9 mouse cellular contexts compared by ENCODE assay signal in the genomic region with DNA sequence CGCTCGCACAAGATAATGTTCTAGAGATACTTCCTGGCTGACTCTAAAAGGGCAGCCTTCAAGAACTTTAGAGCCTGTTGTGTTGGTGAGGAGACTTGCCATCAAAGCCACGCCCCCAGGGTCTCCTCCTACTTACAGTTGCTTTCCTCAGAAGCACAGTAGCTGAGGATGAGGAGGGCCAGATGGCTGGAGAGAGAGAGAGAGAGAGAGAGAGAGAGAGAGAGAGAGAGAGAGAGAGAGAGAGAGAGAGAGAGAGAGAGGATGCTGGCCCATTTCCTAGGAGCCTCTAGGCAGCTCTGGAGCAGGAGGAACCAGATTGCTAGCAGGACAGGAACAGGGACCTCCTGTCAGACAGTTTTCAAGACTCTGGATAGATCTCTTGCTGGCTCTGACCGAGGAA. TPM values are rescaled to one million over a fixed set of nuclear protein-coding genes. Genes with fewer than 3 reads are reported as not detected.
DNase-seq lines count a peak whose midpoint lies in the region; ATAC-seq lines count a peak whose summit lies in the region.
"Had no signal": no experiment of that assay in that cellular context is flagged by ENCODE, and none has a peak within 500 bp of the region (broad histone marks: within the 10 kb centered on the region; RNA-seq: fewer than 3 reads in every experiment).

No protein-coding gene starts in this region.

- peak; percentile 66 for DNase-seq in kidney, postnatal 10 days
- no peak for DNase-seq in kidney, postnatal 36 days
- DNase-seq in thymus, postnatal 36 days: no peak
- DNase-seq in layer of hippocampus, postnatal 36 days: no peak
- no peak for DNase-seq in gastrocnemius, adult 8-10 months (ENCODE audit: low spot score in 2 of 2)

- no peak overlapping the region for H3K4me3 ChIP-seq in embryonic facial prominence, embryonic 12.5 days
- H3K4me3 ChIP-seq in hindbrain, embryonic 12.5 days: no peak overlapping the region
- no peak overlapping the region for H3K4me3 ChIP-seq in midbrain, embryonic 15.5 days

- H3K9me3 ChIP-seq in embryonic facial prominence, embryonic 12.5 days: no peaks in the 10 kb centered on the region
- no peaks in the 10 kb centered on the region for H3K9me3 ChIP-seq in hindbrain, embryonic 12.5 days (replicated peaks)
- no peaks in the 10 kb centered on the region for H3K9me3 ChIP-seq in midbrain, embryonic 15.5 days

- peaks cover 83% of the 10 kb centered on the region for H3K4me1 ChIP-seq in embryonic facial prominence, embryonic 12.5 days
- peaks cover 97% of the 10 kb centered on the region for H3K4me1 ChIP-seq in hindbrain, embryonic 12.5 days
- peaks cover 94% of the 10 kb centered on the region for H3K4me1 ChIP-seq in midbrain, embryonic 15.5 days

- peak overlapping the region; percentile 81 for H3K4me2 ChIP-seq in embryonic facial prominence, embryonic 12.5 days (replicated peaks)
- H3K4me2 ChIP-seq in hindbrain, embryonic 12.5 days (replicated peaks): no peak overlapping the region
- H3K4me2 ChIP-seq in midbrain, embryonic 15.5 days: 0 out of 2 replicates have a peak overlapping the region, but pooled peaks have one; percentile 79

- H3K27ac ChIP-seq in embryonic facial prominence, embryonic 12.5 days: peak overlapping the region; percentile 94
- H3K27ac ChIP-seq in hindbrain, embryonic 12.5 days: peak overlapping the region; percentile 91
- peak overlapping the region; percentile 79 for H3K27ac ChIP-seq in midbrain, embryonic 15.5 days

- H3K36me3 ChIP-seq in embryonic facial prominence, embryonic 12.5 days: peaks cover 9% of the 10 kb centered on the region; the same call in 1 of the 2 replicates
- 0 out of 2 replicates have a peak, but pooled peaks cover 4% of the 10 kb centered on the region for H3K36me3 ChIP-seq in hindbrain, embryonic 12.5 days
- H3K36me3 ChIP-seq in midbrain, embryonic 15.5 days (replicated peaks): no peaks in the 10 kb centered on the region

- H3K27me3 ChIP-seq in embryonic facial prominence, embryonic 12.5 days: no peaks in the 10 kb centered on the region
- no peaks in the 10 kb centered on the region for H3K27me3 ChIP-seq in hindbrain, embryonic 12.5 days
- H3K27me3 ChIP-seq in midbrain, embryonic 15.5 days (replicated peaks): no peaks in the 10 kb centered on the region

- WGBS in embryonic facial prominence, embryonic 12.5 days: 50% methylated on average over 4 of the region's 4 CpGs
- WGBS in hindbrain, embryonic 12.5 days: 60% methylated on average over 4 of the region's 4 CpGs
- WGBS in midbrain, embryonic 15.5 days: 83% methylated on average over 4 of the region's 4 CpGs

- H3K9ac ChIP-seq in embryonic facial prominence, embryonic 12.5 days: peak overlapping the region; percentile 52
- H3K9ac ChIP-seq in hindbrain, embryonic 12.5 days: 0 out of 2 replicates have a peak overlapping the region, but pooled peaks have one; percentile 25
- no peak overlapping the region for H3K9ac ChIP-seq in midbrain, embryonic 15.5 days

- no peak for ATAC-seq in embryonic facial prominence, embryonic 12.5 days (ENCODE audit: insufficient number of reproducible peaks, insufficient read depth, low FRiP score, low TSS enrichment)
- no peak for ATAC-seq in hindbrain, embryonic 12.5 days (ENCODE audit: low FRiP score)
- ATAC-seq in midbrain, embryonic 15.5 days (replicated peaks): no peak

RNA-seq across cellular contexts. Expression of a gene that starts 23.2 kb away (rescaled TPM):
- 64.1 and 66.1 TPM in 2 replicates for polyA plus RNA-seq in embryonic facial prominence, embryonic 12.5 days (2016; fragmentation: Nextera tagmentation; extraction: Ambion mirVana)
- 96.7 and 108 TPM in 2 replicates for polyA plus RNA-seq in hindbrain, embryonic 12.5 days (2016; fragmentation: Nextera tagmentation; extraction: Ambion mirVana)
- polyA plus RNA-seq in midbrain, embryonic 15.5 days (2015; fragmentation: Nextera tagmentation; extraction: Ambion mirVana): 92.0 and 94.8 TPM in 2 replicates
- 100 to 1,000 TPM; 123 to 128 TPM for total RNA-seq in layer of hippocampus, postnatal 36 days (2021)
- 10 to 100 TPM in 2 of 4 experiments, 1 to 10 TPM in 2; 8.1 to 11.1 (median 9.4) TPM for total RNA-seq in gastrocnemius, adult 8-10 months (2022)

RNA-seq across cellular contexts. Expression of a gene that starts 27.0 kb away (rescaled TPM):
- polyA plus RNA-seq in embryonic facial prominence, embryonic 12.5 days (2016; fragmentation: Nextera tagmentation; extraction: Ambion mirVana): not detected in 2 replicates
- not detected in 2 replicates for polyA plus RNA-seq in hindbrain, embryonic 12.5 days (2016; fragmentation: Nextera tagmentation; extraction: Ambion mirVana)
- 0.10 and 0.13 TPM in 2 replicates for polyA plus RNA-seq in midbrain, embryonic 15.5 days (2015; fragmentation: Nextera tagmentation; extraction: Ambion mirVana)
- total RNA-seq in layer of hippocampus, postnatal 36 days (2021): not detected
- not detected for total RNA-seq in gastrocnemius, adult 8-10 months (2022)
- total RNA-seq: hematopoietic stem cell, adult 5-6 weeks had no signal

RNA-seq across cellular contexts. Expression of a gene that starts 30.3 kb away (rescaled TPM):
- 0.87 TPM in 1 of 2 replicates, not detected in the other for polyA plus RNA-seq in embryonic facial prominence, embryonic 12.5 days (2016; fragmentation: Nextera tagmentation; extraction: Ambion mirVana)
- 1.8 and 2.8 TPM in 2 replicates for polyA plus RNA-seq in hindbrain, embryonic 12.5 days (2016; fragmentation: Nextera tagmentation; extraction: Ambion mirVana)
- polyA plus RNA-seq in midbrain, embryonic 15.5 days (2015; fragmentation: Nextera tagmentation; extraction: Ambion mirVana): 1.4 and 2.4 TPM in 2 replicates
- 1 to 10 TPM in 1 of 2 experiments, not detected in 1; 1.9 TPM for total RNA-seq in layer of hippocampus, postnatal 36 days (2021)
- total RNA-seq in gastrocnemius, adult 8-10 months (2022): 1 to 10 TPM in 1 of 4 experiments, not detected in 3; 1.6 TPM
- total RNA-seq: hematopoietic stem cell, adult 5-6 weeks had no signal

RNA-seq across cellular contexts. Expression of a gene that starts 39.5 kb away (rescaled TPM):
- polyA plus RNA-seq in embryonic facial prominence, embryonic 12.5 days (2016; fragmentation: Nextera tagmentation; extraction: Ambion mirVana): 0.36 TPM in 1 of 2 replicates, not detected in the other
- polyA plus RNA-seq in hindbrain, embryonic 12.5 days (2016; fragmentation: Nextera tagmentation; extraction: Ambion mirVana): 0.67 and 0.72 TPM in 2 replicates
- polyA plus RNA-seq in midbrain, embryonic 15.5 days (2015; fragmentation: Nextera tagmentation; extraction: Ambion mirVana): 1.1 and 1.4 TPM in 2 replicates
- total RNA-seq in layer of hippocampus, postnatal 36 days (2021): 1 to 10 TPM; 1.2 to 1.8 TPM
- under 1 TPM; 0.36 to 0.99 (median 0.62) TPM for total RNA-seq in gastrocnemius, adult 8-10 months (2022)
- total RNA-seq: hematopoietic stem cell, adult 5-6 weeks had no signal

RNA-seq across cellular contexts. Expression of a gene that starts 47.4 kb away (rescaled TPM):
- 52.4 and 53.6 TPM in 2 replicates for polyA plus RNA-seq in embryonic facial prominence, embryonic 12.5 days (2016; fragmentation: Nextera tagmentation; extraction: Ambion mirVana)
- polyA plus RNA-seq in hindbrain, embryonic 12.5 days (2016; fragmentation: Nextera tagmentation; extraction: Ambion mirVana): 50.0 and 50.5 TPM in 2 replicates
- polyA plus RNA-seq in midbrain, embryonic 15.5 days (2015; fragmentation: Nextera tagmentation; extraction: Ambion mirVana): 48.2 and 49.2 TPM in 2 replicates
- total RNA-seq in layer of hippocampus, postnatal 36 days (2021): 10 to 100 TPM; 17.4 to 18.9 TPM
- 1 to 10 TPM; 6.5 to 8.2 (median 7.4) TPM for total RNA-seq in gastrocnemius, adult 8-10 months (2022)
